18 mouse cellular contexts compared by ENCODE assay signal in genomic region chr7:101017492-101017891, GRCm38 (mm10). TPM values are rescaled to one million over a fixed set of nuclear protein-coding genes. Genes with fewer than 3 reads are reported as not detected.
A peak's percentile ranks its signal among the peaks of the same experiment; 100 is the strongest.
DNase-seq lines count a peak whose midpoint lies in the region; ATAC-seq and TF ChIP-seq lines count a peak whose summit lies in the region.
"Had no signal": no experiment of that assay in that cellular context is flagged by ENCODE, and none has a peak within 500 bp of the region (broad histone marks: within the 10 kb centered on the region; RNA-seq: fewer than 3 reads in every experiment).

No protein-coding gene starts in this region.

- no peak overlapping the region for H3K9ac ChIP-seq in heart, embryonic 15.5 days
- H3K9ac ChIP-seq in heart, embryonic 12.5 days: no peak overlapping the region
- no peak overlapping the region for H3K9ac ChIP-seq in neural tube, embryonic 15.5 days (replicated peaks)
- H3K9ac ChIP-seq: embryonic facial prominence, embryonic 15.5 days; forebrain, embryonic 12.5 days; kidney, embryonic 15.5 days; limb, embryonic 12.5 days; liver, embryonic 15.5 days had no signal

- 53% methylated on average over 6 of the region's 6 CpGs for WGBS in heart, embryonic 15.5 days
- WGBS in heart, embryonic 12.5 days: 52% methylated on average over 6 of the region's 6 CpGs
- 55% methylated on average over 6 of the region's 6 CpGs for WGBS in neural tube, embryonic 15.5 days

- no peak for ATAC-seq in heart, embryonic 15.5 days (replicated peaks; ENCODE audit: insufficient number of reproducible peaks, insufficient read depth, low FRiP score, low read depth)
- no peak for ATAC-seq in heart, embryonic 12.5 days (ENCODE audit: insufficient number of reproducible peaks, low FRiP score)
- ATAC-seq in neural tube, embryonic 15.5 days (ENCODE audit: low FRiP score): no peak
- ATAC-seq: CD4-positive, CD25-positive, alpha-beta regulatory T cell, adult 4 months had no signal

- H3K4me1 ChIP-seq in heart, embryonic 15.5 days (replicated peaks): peaks cover 8% of the 10 kb centered on the region; the same call in 1 of the 2 replicates
- H3K4me1 ChIP-seq in heart, embryonic 12.5 days (replicated peaks): peaks cover under 1% of the 10 kb centered on the region; the same call in 1 of the 2 replicates
- H3K4me1 ChIP-seq in neural tube, embryonic 15.5 days: peaks cover 15% of the 10 kb centered on the region; the same call in 1 of the 2 replicates

- H3K27ac ChIP-seq in heart, embryonic 15.5 days: 0 out of 2 replicates have a peak overlapping the region, but pooled peaks have one; percentile 33
- H3K27ac ChIP-seq in heart, embryonic 12.5 days (ENCODE audit: poor library complexity, severe bottlenecking): no peak overlapping the region
- peak overlapping the region; percentile 18; the same call in 1 of the 2 replicates for H3K27ac ChIP-seq in neural tube, embryonic 15.5 days (replicated peaks)
- H3K27ac ChIP-seq: embryonic facial prominence, embryonic 15.5 days; forebrain, embryonic 12.5 days; kidney, embryonic 15.5 days; layer of hippocampus, adult 2 months; limb, embryonic 12.5 days; liver, embryonic 15.5 days had no signal

- no peaks in the 10 kb centered on the region for H3K36me3 ChIP-seq in heart, embryonic 15.5 days
- no peaks in the 10 kb centered on the region for H3K36me3 ChIP-seq in heart, embryonic 12.5 days
- H3K36me3 ChIP-seq in neural tube, embryonic 15.5 days: no peaks in the 10 kb centered on the region
- H3K36me3 ChIP-seq: embryonic facial prominence, embryonic 15.5 days; forebrain, embryonic 12.5 days; kidney, embryonic 15.5 days; limb, embryonic 12.5 days; liver, embryonic 15.5 days had no signal

- intact Hi-C loops in left cerebral cortex, postnatal 14 days (cut with DNase I): no loop called here
- intact Hi-C loops in left cerebral cortex, postnatal 10 days (cut with DNase I): no loop called here

- no peak overlapping the region for H3K4me2 ChIP-seq in heart, embryonic 15.5 days
- no peak overlapping the region for H3K4me2 ChIP-seq in heart, embryonic 12.5 days
- no peak overlapping the region for H3K4me2 ChIP-seq in neural tube, embryonic 15.5 days
- H3K4me2 ChIP-seq: embryonic facial prominence, embryonic 15.5 days; forebrain, embryonic 12.5 days; kidney, embryonic 15.5 days; limb, embryonic 12.5 days; liver, embryonic 15.5 days had no signal

- peak; percentile 24 to 53 for DNase-seq in left cerebral cortex, postnatal 14 days (ENCODE audit: low spot score in 2 of 2)
- no peak for DNase-seq in left cerebral cortex, postnatal 10 days (ENCODE audit: extremely low spot score in 1 of 2, low spot score in 2 of 2)
- DNase-seq in brain, embryonic 14.5 days (ENCODE audit: low read depth): peak; percentile 5
- no peak for DNase-seq in lung, postnatal 4 days
- DNase-seq: adrenal gland, postnatal 10 days; cerebellum, adult 8-10 months; lung, postnatal 10 days had no signal

- no peak for TF ChIP-seq POLR2A in brain, embryonic 14.5 days (IDR thresholded peaks at IDR 0.05; ENCODE audit: borderline replicate concordance, extremely low read depth, insufficient read depth, insufficient read length, poor library complexity, severe bottlenecking)

- peaks cover 11% of the 10 kb centered on the region for H3K27me3 ChIP-seq in heart, embryonic 15.5 days
- peaks cover 23% of the 10 kb centered on the region for H3K27me3 ChIP-seq in heart, embryonic 12.5 days (replicated peaks)
- H3K27me3 ChIP-seq in neural tube, embryonic 15.5 days (replicated peaks): peaks cover 11% of the 10 kb centered on the region

- H3K9me3 ChIP-seq in heart, embryonic 15.5 days (replicated peaks): no peaks in the 10 kb centered on the region
- 0 out of 2 replicates have a peak, but pooled peaks cover 4% of the 10 kb centered on the region for H3K9me3 ChIP-seq in heart, embryonic 12.5 days (replicated peaks)
- no peaks in the 10 kb centered on the region for H3K9me3 ChIP-seq in neural tube, embryonic 15.5 days (replicated peaks)
- H3K9me3 ChIP-seq: embryonic facial prominence, embryonic 15.5 days; forebrain, embryonic 12.5 days; kidney, embryonic 15.5 days; limb, embryonic 12.5 days; liver, embryonic 15.5 days had no signal

- no peak for TF ChIP-seq CTCF in brain, embryonic 14.5 days (IDR thresholded peaks at IDR 0.05; ENCODE audit: borderline replicate concordance, extremely low read depth, insufficient read depth, insufficient read length)

- no peak overlapping the region for H3K4me3 ChIP-seq in heart, embryonic 15.5 days
- no peak overlapping the region for H3K4me3 ChIP-seq in heart, embryonic 12.5 days
- no peak overlapping the region for H3K4me3 ChIP-seq in neural tube, embryonic 15.5 days (replicated peaks)
- H3K4me3 ChIP-seq: embryonic facial prominence, embryonic 15.5 days; forebrain, embryonic 12.5 days; kidney, embryonic 15.5 days; layer of hippocampus, adult 2 months; limb, embryonic 12.5 days; liver, embryonic 15.5 days had no signal

RNA-seq across cellular contexts. Expression of gene P2ry2, which starts 4.8 kb away (rescaled TPM):
- polyA plus RNA-seq in heart, embryonic 15.5 days (2015; fragmentation: Nextera tagmentation; extraction: Ambion mirVana): 2.2 and 3.5 TPM in 2 replicates
- polyA plus RNA-seq in heart, embryonic 12.5 days (2016; fragmentation: Nextera tagmentation; extraction: Ambion mirVana): 1.1 and 1.2 TPM in 2 replicates
- total RNA-seq in left cerebral cortex, postnatal 14 days (2021): under 1 TPM; 0.55 to 0.92 TPM
- total RNA-seq in left cerebral cortex, postnatal 10 days (2021): under 1 TPM; 0.58 to 0.67 TPM
- polyA plus RNA-seq in brain, embryonic 14.5 days (2012; rRNA removed): 0.09 and 0.34 TPM in 2 replicates
- 0.81 and 1.5 TPM in 2 replicates for polyA plus RNA-seq in neural tube, embryonic 15.5 days (2015; fragmentation: Nextera tagmentation; extraction: Ambion mirVana)
- polyA plus RNA-seq: CD4-positive, CD25-positive, alpha-beta regulatory T cell, adult 4 months had no signal

RNA-seq across cellular contexts. Expression of gene P2ry6, which starts 43.0 kb away (rescaled TPM):
- 3.8 and 6.8 TPM in 2 replicates for polyA plus RNA-seq in heart, embryonic 15.5 days (2015; fragmentation: Nextera tagmentation; extraction: Ambion mirVana)
- polyA plus RNA-seq in heart, embryonic 12.5 days (2016; fragmentation: Nextera tagmentation; extraction: Ambion mirVana): 2.3 and 2.6 TPM in 2 replicates
- total RNA-seq in left cerebral cortex, postnatal 14 days (2021): 1 to 10 TPM; 4.2 to 4.3 TPM
- 1 to 10 TPM; 3.5 to 4.0 TPM for total RNA-seq in left cerebral cortex, postnatal 10 days (2021)
- 3.2 and 3.6 TPM in 2 replicates for polyA plus RNA-seq in brain, embryonic 14.5 days (2012; rRNA removed)
- polyA plus RNA-seq in neural tube, embryonic 15.5 days (2015; fragmentation: Nextera tagmentation; extraction: Ambion mirVana): 4.1 and 4.6 TPM in 2 replicates
- total RNA-seq: MEL had no signal
- polyA plus RNA-seq: CD4-positive, CD25-positive, alpha-beta regulatory T cell, adult 4 months had no signal

Comparison
In these comparisons a context has a peak if more than half of its experiments do, and no peak if none do; other contexts are left out.
1. DNase-seq: peak in left cerebral cortex, postnatal 14 days (2 of 2) and brain, embryonic 14.5 days (single experiment); none in left cerebral cortex, postnatal 10 days (0 of 2) and lung, postnatal 4 days (0 of 2).